Mouse (Mus musculus): ENCODE results near the gene Mroh8. TPM values are rescaled to one million over a fixed set of nuclear protein-coding genes. Genes with fewer than 3 reads are reported as not detected.

Mroh8 gene
- 0.31 TPM for polyA plus RNA-seq (2014; fragmentation: Illumina TruSeq; extraction: RNeasy Lipid Tissue Mini Kit (QIAGEN cat#74804))

DNA sequence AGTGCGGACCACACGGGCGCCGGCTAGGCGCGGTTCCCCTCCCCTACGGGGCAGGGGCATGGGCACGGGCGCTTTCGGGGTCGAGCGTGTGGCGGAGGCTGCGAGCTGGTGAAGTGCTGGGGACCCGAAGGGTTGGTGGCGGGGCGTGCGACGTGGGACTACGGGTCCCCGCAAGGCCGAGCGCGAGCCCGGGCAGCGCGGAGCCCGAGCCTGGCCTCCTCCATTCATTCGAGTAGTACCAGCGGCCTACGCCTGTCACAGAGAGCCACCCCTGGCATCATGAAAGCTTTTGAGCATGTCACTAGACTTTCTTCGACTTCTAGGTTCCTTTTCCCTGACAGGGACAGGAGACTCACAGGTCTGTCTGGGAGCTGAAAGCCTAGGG, at the start of gene Mroh8:
Mroh8 (minus strand) TSS at position 134 of the 385 bp plus-strand sequence.

GRCm38 (mm10) chr2:157278717-157279415, 483 bp downstream of the Mroh8 start, which contains the start of gene Rpn2:
Gene Rpn2, plus strand, starts transcription at chr2:157279017.

DNA sequence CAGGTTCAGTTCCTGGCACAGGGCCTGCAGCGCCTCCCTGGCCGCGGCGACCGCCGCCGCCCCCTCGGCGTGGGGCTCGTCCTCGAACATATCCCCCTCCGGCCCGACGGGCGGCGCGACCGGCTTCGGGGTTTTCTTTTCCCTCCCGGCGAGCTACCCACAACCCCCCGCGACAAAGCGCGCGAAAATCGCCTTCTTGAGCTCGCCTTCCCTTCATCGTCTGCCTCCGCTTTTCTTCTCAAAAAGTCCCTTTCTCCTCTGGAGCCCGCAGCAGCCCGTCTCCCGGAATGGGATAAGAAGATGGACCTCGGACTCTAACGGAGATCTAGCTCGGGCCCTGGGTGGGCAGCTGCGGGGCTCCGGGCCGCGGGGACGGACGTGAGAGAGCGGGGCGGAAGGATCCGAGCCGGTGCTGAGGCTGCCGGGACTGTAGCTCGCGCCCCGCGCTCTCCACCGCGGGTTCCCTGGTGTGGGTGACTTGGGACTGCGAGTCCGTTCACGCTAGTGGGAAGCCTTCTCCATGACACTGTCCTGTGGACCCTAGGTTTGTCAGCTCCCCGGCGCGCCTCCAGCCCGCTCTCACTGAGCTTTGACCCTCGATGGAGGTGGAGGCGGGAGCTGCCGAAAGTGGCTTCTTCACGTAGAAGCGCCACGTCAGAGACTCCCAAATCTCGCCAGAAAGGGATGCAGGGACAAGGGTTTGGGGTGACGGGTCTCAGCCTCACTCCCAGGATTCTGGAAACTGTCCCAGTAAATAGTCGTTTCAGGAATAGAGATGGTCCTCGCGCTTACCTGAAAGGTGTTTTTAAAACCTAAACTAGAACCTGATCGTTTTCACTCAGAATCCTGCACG, 74.8 kb downstream of the Mroh8 start, which contains the start of gene Rbl1:
Rbl1 (minus strand) TSS at position 169 of the 853 bp plus-strand sequence.

Other genes starting within 250 kb of the Mroh8 start
- 2.0 TPM for gene Soga1, start 200.3 kb downstream of the Mroh8 start, polyA plus RNA-seq (2014; fragmentation: Illumina TruSeq; extraction: RNeasy Lipid Tissue Mini Kit (QIAGEN cat#74804))
- not detected for gene Tldc2, start 192.5 kb downstream of the Mroh8 start, polyA plus RNA-seq (2014; fragmentation: Illumina TruSeq; extraction: RNeasy Lipid Tissue Mini Kit (QIAGEN cat#74804))
- 142 TPM for gene Samhd1, start 144.3 kb downstream of the Mroh8 start, polyA plus RNA-seq (2014; fragmentation: Illumina TruSeq; extraction: RNeasy Lipid Tissue Mini Kit (QIAGEN cat#74804))
- 44.8 TPM for gene Rbl1, start 75.0 kb downstream of the Mroh8 start, polyA plus RNA-seq (2014; fragmentation: Illumina TruSeq; extraction: RNeasy Lipid Tissue Mini Kit (QIAGEN cat#74804))
- 371 TPM for gene Rpn2, start 532 bp downstream of the Mroh8 start, polyA plus RNA-seq (2014; fragmentation: Illumina TruSeq; extraction: RNeasy Lipid Tissue Mini Kit (QIAGEN cat#74804))
- gene Ghrh, start 68.0 kb upstream of the Mroh8 start, polyA plus RNA-seq (2014; fragmentation: Illumina TruSeq; extraction: RNeasy Lipid Tissue Mini Kit (QIAGEN cat#74804)) = not detected
- gene Manbal, start 88.0 kb upstream of the Mroh8 start, polyA plus RNA-seq (2014; fragmentation: Illumina TruSeq; extraction: RNeasy Lipid Tissue Mini Kit (QIAGEN cat#74804)) = 5.3 TPM
- gene Src, start 138.9 kb upstream of the Mroh8 start, polyA plus RNA-seq (2014; fragmentation: Illumina TruSeq; extraction: RNeasy Lipid Tissue Mini Kit (QIAGEN cat#74804)) = 1.7 TPM

All from ovary, adult 10 weeks (tissue).